Mouse (Mus musculus) C2C12 (cell line): ENCODE results near the gene Tnni1. TPM values are rescaled to one million over a fixed set of nuclear protein-coding genes. Genes with fewer than 3 reads are reported as not detected.
A peak's percentile ranks its signal among the peaks of the same experiment; 100 is the strongest.

ENCODE experiments used
- H3K27me3 ChIP-seq: one replicate; pipeline ENCODE4 v1.6.1; 2011; ENCODE audit not compliant: control insufficient read depth, insufficient read depth, insufficient read length
- H3K36me3 ChIP-seq: one replicate; pipeline ENCODE4 v1.6.1; 2011; ENCODE audit not compliant: control insufficient read depth, insufficient read depth
- H3K4me3 ChIP-seq: one replicate; pipeline ENCODE4 v1.5.1; 2011; ENCODE audit warnings: mild to moderate bottlenecking, control low read depth; ENCODE audit not compliant: poor library complexity, insufficient read depth, severe bottlenecking
- H3K79me2 ChIP-seq: one replicate; pipeline ENCODE4 v1.6.1; 2011; ENCODE audit not compliant: control insufficient read depth, insufficient read depth
- H3K79me3 ChIP-seq: one replicate; pipeline ENCODE4 v1.6.1; 2011; ENCODE audit warnings: low read depth, control low read depth
- H3ac ChIP-seq: one replicate; pipeline ENCODE3; 2011; ENCODE audit warnings: low read depth; ENCODE audit not compliant: control insufficient read depth, insufficient read length
- CEBPB ChIP-seq: IDR thresholded peaks from one replicate; pipeline ENCODE4 v1.6.1; 2011; ENCODE audit warnings: low read depth, mild to moderate bottlenecking, control low read depth, moderate library complexity
- CTCF ChIP-seq: IDR thresholded peaks from one replicate; pipeline ENCODE4 v1.5.1; 2011; ENCODE audit not compliant: control insufficient read depth, insufficient read depth, insufficient read length
- FOSL1 ChIP-seq: IDR thresholded peaks from one replicate; pipeline ENCODE4 v1.8.0; 2011; ENCODE audit warnings: mild to moderate bottlenecking, low read length; ENCODE audit not compliant: poor library complexity, insufficient read depth, severe bottlenecking
- MAX ChIP-seq: IDR thresholded peaks from one replicate; pipeline ENCODE4 v1.6.1; 2011; ENCODE audit warnings: mild to moderate bottlenecking, control low read depth
- MYOD1 ChIP-seq: IDR thresholded peaks from one replicate; pipeline ENCODE4 v1.6.1; 2011; ENCODE audit warnings: low read depth; ENCODE audit not compliant: control insufficient read depth, insufficient read length
- MYOG ChIP-seq: IDR thresholded peaks from one replicate; pipeline ENCODE4 v1.6.1; 2011; ENCODE audit not compliant: control insufficient read depth, insufficient read length; ENCODE audit errors: extremely low read depth
- USF1 ChIP-seq: IDR thresholded peaks from one replicate; pipeline ENCODE4 v1.6.1; 2011; ENCODE audit warnings: low read depth, mild to moderate bottlenecking, control low read depth, moderate library complexity
- polyA plus RNA-seq: library from polyadenylated mRNA; unstranded; fragments of >200 nt; fragmentation: generic; extraction: Trizol; gene quantifications from one replicate; pipeline ENCODE4 v1.2.1, GENCODE M21; 2012; ENCODE audit warnings: missing spikeins

Gene Tnni1
- polyA plus RNA-seq, 1 experiment: 44.6 TPM

GRCm38 (mm10) chr1:135807546-135807945 lies 28.3 kb downstream of the Tnni1 start:
- Histone ChIP-seq H3K27me3 (no peaks in the 10 kb centered on the region), H3K79me2 (no peaks in the 10 kb centered on the region), H3ac (no peak overlapping the region), H3K36me3 (no peaks in the 10 kb centered on the region), H3K4me3 (no peak overlapping the region), H3K79me3 (no peaks in the 10 kb centered on the region)
- TF ChIP-seq FOSL1: no peak
- TF ChIP-seq USF1: no peak
- TF ChIP-seq MAX: no peak
- TF ChIP-seq MYOD1: no peak
- TF ChIP-seq MYOG: no peak
- TF ChIP-seq CTCF: no peak

DNA sequence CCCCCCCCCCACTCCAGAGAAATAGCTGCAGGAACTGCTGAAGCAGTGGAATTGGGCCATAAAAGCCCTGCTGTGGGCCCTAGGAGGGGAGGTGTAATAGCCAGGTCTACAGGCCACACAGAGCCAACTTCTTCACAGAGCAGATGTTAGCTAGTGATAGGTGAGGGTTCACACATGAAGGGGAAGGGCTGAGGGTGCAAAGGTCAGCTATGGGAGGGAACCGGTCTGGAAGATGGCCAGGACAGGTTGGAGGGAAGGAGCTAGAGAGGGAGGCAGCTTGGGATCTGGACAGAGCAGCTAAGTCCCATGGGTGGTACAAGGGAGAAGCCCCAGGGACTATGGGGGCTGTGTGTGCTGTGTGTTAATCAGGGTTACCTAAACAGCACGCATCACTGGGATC lies 30.9 kb downstream of the Tnni1 start:
- Histone ChIP-seq H3K79me3 (no peaks in the 10 kb centered on the region), H3K79me2 (no peaks in the 10 kb centered on the region), H3K36me3 (no peaks in the 10 kb centered on the region), H3K27me3 (no peaks in the 10 kb centered on the region), H3K4me3 (no peak overlapping the region), H3ac (no peak overlapping the region)
- TF ChIP-seq CEBPB (no peak), MAX (no peak), MYOD1 (no peak), USF1 (no peak), CTCF (no peak), FOSL1 (no peak), MYOG (no peak)

- Histone ChIP-seq H3K4me3 (no peak overlapping the region), H3K27me3 (no peaks in the 10 kb centered on the region), H3K79me2 (no peaks in the 10 kb centered on the region), H3K79me3 (no peaks in the 10 kb centered on the region), H3ac (no peak overlapping the region), H3K36me3 (no peaks in the 10 kb centered on the region)
- TF ChIP-seq MYOD1: no peak
- no peak for TF ChIP-seq MAX
- no peak for TF ChIP-seq MYOG
- peak; percentile 55 for TF ChIP-seq CTCF
These were observed 31.9 kb downstream of the Tnni1 start for GRCm38 (mm10) chr1:135811016-135811646.

GRCm38 (mm10) chr1:135812205-135812604 lies 33.0 kb downstream of the Tnni1 start:
- no peak overlapping the region for H3K4me3 ChIP-seq
- no peaks in the 10 kb centered on the region for H3K36me3 ChIP-seq
- H3K79me3 ChIP-seq: no peaks in the 10 kb centered on the region
- H3K27me3 ChIP-seq: no peaks in the 10 kb centered on the region
- H3K79me2 ChIP-seq: no peaks in the 10 kb centered on the region
- H3ac ChIP-seq: no peak overlapping the region
- TF ChIP-seq MYOG: no peak

DNA sequence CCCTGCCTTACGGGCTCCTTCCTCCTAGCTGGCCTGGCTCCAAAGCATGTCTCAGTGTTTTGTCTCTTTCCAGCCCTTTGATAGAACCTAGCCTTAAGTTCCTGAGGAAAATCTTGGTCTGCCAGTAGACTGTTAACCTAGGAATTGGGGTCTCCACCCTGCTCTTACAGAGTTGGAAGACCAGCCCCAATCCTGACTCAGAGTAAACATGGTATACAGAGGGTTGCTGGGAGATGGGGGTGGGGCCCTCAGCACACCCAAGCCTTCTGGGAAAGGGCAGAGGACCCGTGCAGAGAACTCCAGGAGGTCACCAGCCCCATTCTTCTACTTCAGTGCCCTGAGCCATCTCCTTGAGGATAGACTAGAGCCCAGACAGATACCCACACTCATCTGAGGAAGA lies 33.4 kb downstream of the Tnni1 start:
- no peaks in the 10 kb centered on the region for H3K27me3 ChIP-seq
- no peaks in the 10 kb centered on the region for H3K79me2 ChIP-seq
- TF ChIP-seq MYOG (no peak), MYOD1 (no peak), CEBPB (no peak), FOSL1 (no peak), USF1 (no peak), CTCF (no peak), MAX (no peak)
- H3K79me3 ChIP-seq: no peaks in the 10 kb centered on the region
- H3K4me3 ChIP-seq: no peak overlapping the region
- H3K36me3 ChIP-seq: no peaks in the 10 kb centered on the region
- H3ac ChIP-seq: no peak overlapping the region

GRCm38 (mm10) chr1:135813071-135813470 lies 33.8 kb downstream of the Tnni1 start:
- Histone ChIP-seq H3K79me2 (no peaks in the 10 kb centered on the region), H3K36me3 (no peaks in the 10 kb centered on the region), H3K27me3 (no peaks in the 10 kb centered on the region), H3ac (no peak overlapping the region), H3K79me3 (no peaks in the 10 kb centered on the region), H3K4me3 (no peak overlapping the region)
- TF ChIP-seq USF1: no peak
- TF ChIP-seq MAX: no peak
- no peak for TF ChIP-seq MYOD1
- TF ChIP-seq MYOG: no peak
- no peak for TF ChIP-seq FOSL1
- no peak for TF ChIP-seq CEBPB
- no peak for TF ChIP-seq CTCF
